Mouse (Mus musculus) ES-E14 (cell line): ENCODE measurements around the gene Ccdc107.

Source experiments
- CHD2 ChIP-seq: IDR thresholded peaks from 2 replicates; pipeline ENCODE4 v1.6.1; 2014; ENCODE audit warnings: mild to moderate bottlenecking, low read depth, low read length, inconsistent platforms
- HCFC1 ChIP-seq: IDR thresholded peaks from 2 replicates; pipeline ENCODE4 v1.6.1; 2012; ENCODE audit warnings: low read length, inconsistent platforms, borderline replicate concordance; ENCODE audit not compliant: insufficient read depth
- MAFK ChIP-seq: IDR thresholded peaks from 2 replicates; pipeline ENCODE4 v1.6.1; 2014; ENCODE audit warnings: mild to moderate bottlenecking, low read depth, low read length, inconsistent platforms; ENCODE audit not compliant: insufficient read depth
- ZNF384 ChIP-seq: IDR thresholded peaks from 2 replicates; pipeline ENCODE4 v1.6.1; 2012; ENCODE audit warnings: low read depth, low read length, inconsistent platforms

DNA sequence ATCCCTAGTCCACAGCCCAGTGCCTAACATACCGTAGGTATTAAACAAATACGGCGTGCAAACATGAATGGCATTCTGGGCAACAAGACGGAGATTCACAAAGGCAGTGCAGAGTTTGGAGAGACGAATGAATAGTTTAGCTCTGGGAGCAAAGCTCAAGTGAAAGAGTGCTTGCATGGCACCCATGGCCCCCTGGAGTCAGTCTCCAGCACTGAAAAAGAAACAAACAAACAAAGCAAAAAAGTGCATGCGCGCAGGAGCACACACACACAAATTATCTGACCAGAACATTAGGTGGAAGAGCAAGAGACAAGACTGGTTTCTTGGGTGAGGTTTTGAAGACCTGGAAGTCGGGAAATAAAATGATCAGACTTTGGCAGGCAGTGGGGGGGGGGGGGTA, 13.4 kb downstream of the Ccdc107 start:
- TF ChIP-seq MAFK (no peak), HCFC1 (no peak), CHD2 (no peak), ZNF384 (no peak)
